Mouse (Mus musculus) myocyte (in vitro differentiated cells): ENCODE measurements around the gene Ddias.

ENCODE experiments used
- POLR2A ChIP-seq: IDR thresholded peaks from one replicate; pipeline ENCODE4 v1.6.1; 2011; ENCODE audit warnings: low read depth, mild to moderate bottlenecking, control low read depth, moderate library complexity; ENCODE audit not compliant: insufficient read length
- USF1 ChIP-seq: IDR thresholded peaks from one replicate; pipeline ENCODE4 v1.6.1; 2011; ENCODE audit warnings: low read depth, mild to moderate bottlenecking, control low read depth, moderate library complexity

DNA sequence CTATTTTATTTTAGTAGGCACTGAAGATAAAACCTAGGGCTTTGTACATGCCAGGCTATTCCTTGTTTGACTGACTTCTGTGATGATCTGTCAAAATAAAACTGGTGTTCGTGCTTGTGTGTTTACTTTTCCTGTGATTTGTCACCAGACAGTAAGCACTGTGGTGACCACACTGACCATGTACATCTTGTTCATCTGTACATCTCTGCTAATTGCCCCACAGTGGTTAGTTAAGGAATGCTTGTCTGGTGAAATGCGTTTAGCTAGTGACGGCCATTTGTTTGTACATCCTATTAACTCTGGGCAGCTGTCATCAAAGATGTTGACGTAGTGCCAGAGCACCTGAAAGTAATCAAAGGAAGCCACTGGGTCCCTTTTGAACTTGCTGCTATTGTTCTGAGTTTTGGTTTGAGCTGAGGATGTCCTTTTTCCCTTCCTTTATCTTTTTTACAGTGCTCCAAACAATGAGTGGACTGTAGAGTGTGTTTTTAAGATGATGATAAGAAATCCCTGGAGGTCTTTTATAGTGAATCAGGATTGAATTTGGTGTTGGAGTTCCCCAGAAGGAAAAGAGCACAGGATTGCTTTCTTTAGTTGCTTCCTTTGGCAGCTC lies 16.7 kb upstream of the Ddias start:
- no peak for TF ChIP-seq USF1
- no peak for TF ChIP-seq POLR2A
